Mouse (Mus musculus): ENCODE measurements around the gene Dclk1.

DNA sequence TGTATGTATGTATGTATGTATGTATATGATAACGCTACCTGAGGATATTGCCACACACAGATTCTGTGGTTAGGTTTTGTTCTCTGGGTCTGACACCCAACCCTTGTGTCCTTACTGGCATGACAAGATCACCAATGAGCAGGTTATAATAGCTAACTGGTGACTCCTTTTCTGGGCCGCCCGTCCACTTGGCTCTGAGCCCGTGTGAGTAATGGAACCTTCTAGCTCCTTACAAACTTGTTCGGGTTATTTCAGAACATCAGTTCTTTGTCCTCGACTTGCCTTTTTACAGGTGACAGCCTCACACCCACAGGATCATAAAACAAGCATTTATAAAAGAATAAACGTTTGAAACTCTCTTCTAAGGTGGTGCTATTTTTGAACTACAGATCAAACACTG lies 127.0 kb downstream of the Dclk1 start:
- TF ChIP-seq POLR2A (IDR thresholded peaks at IDR 0.05; ENCODE audit: insufficient read length, low read depth) (no peak), TCF12 (IDR thresholded peaks at IDR 0.05; ENCODE audit: insufficient read depth, poor library complexity, severe bottlenecking) (no peak), CEBPB (IDR thresholded peaks at IDR 0.05; ENCODE audit: insufficient read depth, poor library complexity, severe bottlenecking) (no peak), MAX (IDR thresholded peaks at IDR 0.05; ENCODE audit: low read depth) (no peak), USF1 (IDR thresholded peaks at IDR 0.05; ENCODE audit: low read depth) (no peak), MYOG (IDR thresholded peaks at IDR 0.05; ENCODE audit: control insufficient read depth in 1 of 3, insufficient read depth in 1 of 3, insufficient read length in 2 of 3, low read depth in 2 of 3) (no peak), POLR2AphosphoS2 (IDR thresholded peaks at IDR 0.05; ENCODE audit: insufficient read length, low read depth) (no peak), E2F4 (IDR thresholded peaks at IDR 0.05; ENCODE audit: insufficient read depth) (no peak), SRF (IDR thresholded peaks at IDR 0.05; ENCODE audit: control insufficient read depth, insufficient read length, low read depth) (no peak), MYOD1 (IDR thresholded peaks at IDR 0.05; ENCODE audit: control insufficient read depth in 1 of 3, insufficient read length in 2 of 3, low read depth in 2 of 3) (no peak), TCF3 (IDR thresholded peaks at IDR 0.05; ENCODE audit: insufficient read length, low read depth) (no peak)

Measured in myocyte (in vitro differentiated cells).